Mouse (Mus musculus): ENCODE results near the gene Ambra1. TPM values are rescaled to one million over a fixed set of nuclear protein-coding genes. Genes with fewer than 3 reads are reported as not detected.

Gene Ambra1
- polyA plus RNA-seq, 1 experiment from 2014 or later = 17.4 TPM

- H3K4me3 ChIP-seq = peak overlapping the region; percentile 78
These were observed 199.5 kb downstream of the Ambra1 start for GRCm38 (mm10) chr2:91929455-91929854.

GRCm38 (mm10) chr2:91929936-91930335, 200.0 kb downstream of the Ambra1 start:
- 9% methylated on average over 12 of the region's 12 CpGs for WGBS
- Histone ChIP-seq H3K27me3 (ENCODE audit: insufficient read depth, poor library complexity, severe bottlenecking) (peaks cover 14% of the 10 kb centered on the region; the same call in 1 of the 2 replicates), H3K4me1 (peaks cover 73% of the 10 kb centered on the region), H3K4me3 (peak overlapping the region; percentile 78), H3K27ac (peak overlapping the region; percentile 92), H3K36me3 (peaks cover 24% of the 10 kb centered on the region), H3K9me3 (no peaks in the 10 kb centered on the region)
- DNase-seq (ENCODE audit: low spot score) = peak; percentile 92

More at GRCm38 (mm10) chr2:91929455-91929854, 199.5 kb downstream of the Ambra1 start:
- Histone ChIP-seq H3K4me1 (peaks cover 68% of the 10 kb centered on the region), H3K27ac (peak overlapping the region; percentile 92; the same call in 1 of the 2 replicates), H3K27me3 (ENCODE audit: insufficient read depth, poor library complexity, severe bottlenecking) (peaks cover 19% of the 10 kb centered on the region), H3K9me3 (no peaks in the 10 kb centered on the region), H3K36me3 (peaks cover 20% of the 10 kb centered on the region)
- no peak for DNase-seq (ENCODE audit: low spot score)
- 60% methylated on average over 3 of the region's 3 CpGs for WGBS

GRCm38 (mm10) chr2:91930761-91931291, 200.9 kb downstream of the Ambra1 start:
- H3K9me3 ChIP-seq = no peaks in the 10 kb centered on the region
- H3K36me3 ChIP-seq = peaks cover 33% of the 10 kb centered on the region
- DNase-seq (ENCODE audit: low spot score) = no peak
- peak overlapping the region; percentile 92 for H3K27ac ChIP-seq
- H3K4me1 ChIP-seq = peaks cover 82% of the 10 kb centered on the region
- peak overlapping the region; percentile 78 for H3K4me3 ChIP-seq
- WGBS = 1% methylated on average over 23 of the region's 23 CpGs
- peaks cover 8% of the 10 kb centered on the region; the same call in 1 of the 2 replicates for H3K27me3 ChIP-seq (ENCODE audit: insufficient read depth, poor library complexity, severe bottlenecking)

GRCm38 (mm10) chr2:91931328-91932159, 201.6 kb downstream of the Ambra1 start:
- peaks cover 83% of the 10 kb centered on the region for H3K4me1 ChIP-seq
- H3K27ac ChIP-seq = peak overlapping the region; percentile 92
- H3K36me3 ChIP-seq = peaks cover 41% of the 10 kb centered on the region
- H3K4me3 ChIP-seq = peak overlapping the region; percentile 78
- no peaks in the 10 kb centered on the region for H3K9me3 ChIP-seq
- 1% methylated on average over 46 of the region's 50 CpGs for WGBS
- peak; percentile 94 for DNase-seq (ENCODE audit: low spot score)
- H3K27me3 ChIP-seq (ENCODE audit: insufficient read depth, poor library complexity, severe bottlenecking) = peaks cover 7% of the 10 kb centered on the region; the same call in 1 of the 2 replicates

GRCm38 (mm10) chr2:91932160-91932711, 202.3 kb downstream of the Ambra1 start, which contains the start of gene Mdk:
Gene Mdk, minus strand, starts transcription at chr2:91932297.
- DNase-seq (ENCODE audit: low spot score) = peak; percentile 94
- Histone ChIP-seq H3K9me3 (no peaks in the 10 kb centered on the region), H3K4me1 (peaks cover 89% of the 10 kb centered on the region), H3K4me3 (peak within 1 kb of the TSS; percentile 78), H3K36me3 (peaks cover 47% of the 10 kb centered on the region), H3K27me3 (ENCODE audit: insufficient read depth, poor library complexity, severe bottlenecking) (0 out of 2 replicates have a peak, but pooled peaks cover under 1% of the 10 kb centered on the region), H3K27ac (peak within 1 kb of the TSS; percentile 92)
- 2% methylated on average over 16 of the region's 16 CpGs for WGBS

- peak overlapping the region; percentile 92 for H3K27ac ChIP-seq
- H3K36me3 ChIP-seq = peaks cover 54% of the 10 kb centered on the region
- 17% methylated on average over 6 of the region's 6 CpGs for WGBS
- DNase-seq (ENCODE audit: low spot score) = no peak
- H3K27me3 ChIP-seq (ENCODE audit: insufficient read depth, poor library complexity, severe bottlenecking) = no peaks in the 10 kb centered on the region
- peaks cover 86% of the 10 kb centered on the region for H3K4me1 ChIP-seq
- peak overlapping the region; percentile 78 for H3K4me3 ChIP-seq
- H3K9me3 ChIP-seq = no peaks in the 10 kb centered on the region
These were observed 202.9 kb downstream of the Ambra1 start for GRCm38 (mm10) chr2:91932737-91933350.

- no peak for DNase-seq (ENCODE audit: low spot score)
- Histone ChIP-seq H3K4me3 (peak overlapping the region; percentile 78), H3K27ac (peak overlapping the region; percentile 92), H3K4me1 (peaks cover 79% of the 10 kb centered on the region), H3K36me3 (peaks cover 60% of the 10 kb centered on the region), H3K9me3 (no peaks in the 10 kb centered on the region), H3K27me3 (ENCODE audit: insufficient read depth, poor library complexity, severe bottlenecking) (no peaks in the 10 kb centered on the region)
- WGBS = 27% methylated on average over 9 of the region's 9 CpGs
These were observed 203.5 kb downstream of the Ambra1 start for GRCm38 (mm10) chr2:91933471-91933870.

GRCm38 (mm10) chr2:91934016-91934415, 204.1 kb downstream of the Ambra1 start:
- Histone ChIP-seq H3K27ac (peak overlapping the region; percentile 92), H3K27me3 (ENCODE audit: insufficient read depth, poor library complexity, severe bottlenecking) (no peaks in the 10 kb centered on the region), H3K9me3 (no peaks in the 10 kb centered on the region), H3K36me3 (peaks cover 62% of the 10 kb centered on the region), H3K4me1 (peaks cover 74% of the 10 kb centered on the region), H3K4me3 (no peak overlapping the region)
- 18% methylated on average over 8 of the region's 8 CpGs for WGBS
- no peak for DNase-seq (ENCODE audit: low spot score)

GRCm38 (mm10) chr2:91934826-91935525, 205.0 kb downstream of the Ambra1 start:
- peaks cover 68% of the 10 kb centered on the region for H3K4me1 ChIP-seq

GRCm38 (mm10) chr2:91936154-91936553, 206.2 kb downstream of the Ambra1 start:
- H3K4me1 ChIP-seq = peaks cover 58% of the 10 kb centered on the region

More at GRCm38 (mm10) chr2:91934826-91935525, 205.0 kb downstream of the Ambra1 start:
- H3K9me3 ChIP-seq = no peaks in the 10 kb centered on the region
- WGBS = 89% methylated on average over 9 of the region's 9 CpGs
- no peak for DNase-seq (ENCODE audit: low spot score)
- H3K27me3 ChIP-seq (ENCODE audit: insufficient read depth, poor library complexity, severe bottlenecking) = no peaks in the 10 kb centered on the region
- H3K27ac ChIP-seq = peak overlapping the region; percentile 92
- H3K36me3 ChIP-seq = peaks cover 70% of the 10 kb centered on the region
- H3K4me3 ChIP-seq = no peak overlapping the region

GRCm38 (mm10) chr2:91939303-91939935, 209.5 kb downstream of the Ambra1 start:
- H3K27me3 ChIP-seq (ENCODE audit: insufficient read depth, poor library complexity, severe bottlenecking) = no peaks in the 10 kb centered on the region
- no peak overlapping the region for H3K4me3 ChIP-seq
- WGBS = 85% methylated on average over 15 of the region's 15 CpGs
- peaks cover 91% of the 10 kb centered on the region for H3K36me3 ChIP-seq
- H3K9me3 ChIP-seq = no peaks in the 10 kb centered on the region
- no peak overlapping the region for H3K27ac ChIP-seq
- peaks cover 53% of the 10 kb centered on the region for H3K4me1 ChIP-seq
- DNase-seq (ENCODE audit: low spot score) = no peak

More at GRCm38 (mm10) chr2:91936154-91936553, 206.2 kb downstream of the Ambra1 start:
- peaks cover 81% of the 10 kb centered on the region for H3K36me3 ChIP-seq
- no peaks in the 10 kb centered on the region for H3K9me3 ChIP-seq
- H3K27me3 ChIP-seq (ENCODE audit: insufficient read depth, poor library complexity, severe bottlenecking) = no peaks in the 10 kb centered on the region
- H3K27ac ChIP-seq = no peak overlapping the region
- H3K4me3 ChIP-seq = no peak overlapping the region
- 93% methylated on average over 7 of the region's 7 CpGs for WGBS
- DNase-seq (ENCODE audit: low spot score) = no peak

- 46% methylated on average over 6 of the region's 6 CpGs for WGBS
- Histone ChIP-seq H3K9me3 (no peaks in the 10 kb centered on the region), H3K4me3 (no peak overlapping the region), H3K4me1 (peaks cover 60% of the 10 kb centered on the region), H3K27ac (0 out of 2 replicates have a peak overlapping the region, but pooled peaks have one; percentile 19), H3K27me3 (ENCODE audit: insufficient read depth, poor library complexity, severe bottlenecking) (no peaks in the 10 kb centered on the region), H3K36me3 (peaks cover 76% of the 10 kb centered on the region)
- DNase-seq (ENCODE audit: low spot score) = no peak
These were observed 212.4 kb downstream of the Ambra1 start for GRCm38 (mm10) chr2:91942356-91942755.
